ENCODE assay signal across 8 mouse cellular contexts in genomic region chr3:51700731-51701280, GRCm38 (mm10). TPM values are rescaled to one million over a fixed set of nuclear protein-coding genes. Genes with fewer than 3 reads are reported as not detected.
DNase-seq lines count a peak whose midpoint lies in the region; ATAC-seq and TF ChIP-seq lines count a peak whose summit lies in the region.

No protein-coding gene starts in this region.

- ATAC-seq in intestine, embryonic 15.5 days = no peak
- ATAC-seq in liver, postnatal 0 days = no peak
- no peak; the same call in 1 of the 2 replicates for ATAC-seq in neural tube, embryonic 15.5 days (ENCODE audit: low FRiP score)

- peak overlapping the region; percentile 70 for H3K4me2 ChIP-seq in intestine, embryonic 15.5 days (replicated peaks)
- peak overlapping the region; percentile 81 for H3K4me2 ChIP-seq in liver, postnatal 0 days (ENCODE audit: low read depth, low read length)
- peak overlapping the region; percentile 76 for H3K4me2 ChIP-seq in neural tube, embryonic 15.5 days

- H3K27me3 ChIP-seq in intestine, embryonic 15.5 days (replicated peaks) = no peaks in the 10 kb centered on the region
- H3K27me3 ChIP-seq in liver, postnatal 0 days (ENCODE audit: insufficient read depth, low read length) = no peaks in the 10 kb centered on the region
- no peaks in the 10 kb centered on the region for H3K27me3 ChIP-seq in neural tube, embryonic 15.5 days (replicated peaks)

- WGBS in intestine, embryonic 15.5 days = 23% methylated on average over 15 of the region's 15 CpGs
- WGBS in liver, postnatal 0 days (ENCODE audit: insufficient replicate concordance) = 34% methylated on average over 15 of the region's 15 CpGs
- 18% methylated on average over 15 of the region's 15 CpGs for WGBS in neural tube, embryonic 15.5 days

- H3K9ac ChIP-seq in intestine, embryonic 15.5 days = peak overlapping the region; percentile 20; the same call in 1 of the 2 replicates
- H3K9ac ChIP-seq in liver, postnatal 0 days (replicated peaks) = peak overlapping the region; percentile 50
- peak overlapping the region; percentile 53; the same call in 1 of the 2 replicates for H3K9ac ChIP-seq in neural tube, embryonic 15.5 days (replicated peaks)

- peaks cover 18% of the 10 kb centered on the region for H3K4me1 ChIP-seq in intestine, embryonic 15.5 days (replicated peaks)
- peaks cover 16% of the 10 kb centered on the region for H3K4me1 ChIP-seq in liver, postnatal 0 days (ENCODE audit: insufficient read depth)
- peaks cover 40% of the 10 kb centered on the region for H3K4me1 ChIP-seq in neural tube, embryonic 15.5 days

- no peak for TF ChIP-seq CTCF in liver, postnatal 0 days (IDR thresholded peaks at IDR 0.05; ENCODE audit: low read depth)

- no peak overlapping the region for H3K27ac ChIP-seq in intestine, embryonic 15.5 days
- H3K27ac ChIP-seq in liver, postnatal 0 days (ENCODE audit: low read depth) = no peak overlapping the region
- peak overlapping the region; percentile 92 for H3K27ac ChIP-seq in neural tube, embryonic 15.5 days (replicated peaks)

- no peaks in the 10 kb centered on the region for H3K36me3 ChIP-seq in intestine, embryonic 15.5 days
- no peaks in the 10 kb centered on the region for H3K36me3 ChIP-seq in liver, postnatal 0 days (replicated peaks; ENCODE audit: insufficient read depth, low read length)
- 0 out of 2 replicates have a peak, but pooled peaks cover 2% of the 10 kb centered on the region for H3K36me3 ChIP-seq in neural tube, embryonic 15.5 days

- H3K9me3 ChIP-seq in intestine, embryonic 15.5 days = no peaks in the 10 kb centered on the region
- no peaks in the 10 kb centered on the region for H3K9me3 ChIP-seq in liver, postnatal 0 days (ENCODE audit: low read length)
- H3K9me3 ChIP-seq in neural tube, embryonic 15.5 days (replicated peaks) = no peaks in the 10 kb centered on the region

- DNase-seq in adrenal gland, postnatal 10 days = peak; percentile 31
- DNase-seq in adrenal gland, postnatal 36 days = no peak
- DNase-seq in right cerebral cortex, adult 2 months (ENCODE audit: low spot score in 2 of 2) = peak; percentile 43 to 52
- no peak for DNase-seq in right cerebral cortex, adult 18-20 months
- no peak for DNase-seq in liver, postnatal 0 days
- DNase-seq in urinary bladder, adult 18-20 months (ENCODE audit: low spot score in 2 of 2) = no peak

- TF ChIP-seq EP300 in liver, postnatal 0 days (IDR thresholded peaks at IDR 0.05; ENCODE audit: low read depth) = peak; percentile 40; the same call in 1 of the 2 replicates

- H3K4me3 ChIP-seq in intestine, embryonic 15.5 days (replicated peaks) = peak overlapping the region; percentile 31
- H3K4me3 ChIP-seq in liver, postnatal 0 days (ENCODE audit: low read depth, low read length) = peak overlapping the region; percentile 44
- peak overlapping the region; percentile 40 for H3K4me3 ChIP-seq in neural tube, embryonic 15.5 days (replicated peaks)

RNA-seq across cellular contexts. Expression of gene Mgst2, which starts 40.6 kb away (rescaled TPM):
- 10 to 100 TPM; 45.3 to 46.4 TPM for total RNA-seq in adrenal gland, postnatal 10 days (2021)
- 100 to 1,000 TPM; 162 to 243 TPM for total RNA-seq in adrenal gland, postnatal 36 days (2021)
- 30.2 and 33.3 TPM in 2 replicates for polyA plus RNA-seq in intestine, embryonic 15.5 days (2015; fragmentation: Nextera tagmentation; extraction: Ambion mirVana)
- polyA plus RNA-seq in liver, postnatal 0 days (2015; fragmentation: Nextera tagmentation; extraction: Ambion mirVana) = 36.8 TPM in 2 replicates
- polyA plus RNA-seq in neural tube, embryonic 15.5 days (2015; fragmentation: Nextera tagmentation; extraction: Ambion mirVana) = 0.88 and 9.5 TPM in 2 replicates

Comparison
In these comparisons a context has a peak if more than half of its experiments do, and no peak if none do; other contexts are left out.
1. DNase-seq: peak in adrenal gland, postnatal 10 days (single experiment) and right cerebral cortex, adult 2 months (2 of 2); none in adrenal gland, postnatal 36 days (0 of 2), right cerebral cortex, adult 18-20 months (single experiment), liver, postnatal 0 days (single experiment) and urinary bladder, adult 18-20 months (0 of 2).
2. Peak in every context shown above with its lines, with median percentiles within 50 percentile points of each other: H3K4me2 ChIP-seq, H3K4me3 ChIP-seq and H3K9ac ChIP-seq.